Mouse (Mus musculus) gastrocnemius, postnatal 4 days (tissue): Measurements from ENCODE around the gene Obox5. TPM values are rescaled to one million over a fixed set of nuclear protein-coding genes. Genes with fewer than 3 reads are reported as not detected.
"Not testable (repeated sequence)": the region's sequence is repeated elsewhere in the genome, so short reads cannot be mapped to it uniquely, and the experiment has no call there.

Source experiments
- DNase-seq, 2 experiments: peaks; one replicate each; pipeline ENCODE4 v3.0.0; 2021 to 2022; ENCODE audit warnings: low spot score in 2 of 2, mixed read lengths in 2 of 2
- long read RNA-seq, 2 experiments: library from polyadenylated mRNA; stranded (forward); transcript quantifications; one replicate each; pipeline ENCODE4 v2.0.0; 2021
- total RNA-seq, 2 experiments: library from RNA; stranded (reverse); gene quantifications; 2 replicates each; pipeline ENCODE4 v1.2.3; 2021

Obox5 gene
- total RNA-seq = not detected
- long read RNA-seq, experiment 1 = 0 reads
- long read RNA-seq, experiment 2 = 0 reads

DNA sequence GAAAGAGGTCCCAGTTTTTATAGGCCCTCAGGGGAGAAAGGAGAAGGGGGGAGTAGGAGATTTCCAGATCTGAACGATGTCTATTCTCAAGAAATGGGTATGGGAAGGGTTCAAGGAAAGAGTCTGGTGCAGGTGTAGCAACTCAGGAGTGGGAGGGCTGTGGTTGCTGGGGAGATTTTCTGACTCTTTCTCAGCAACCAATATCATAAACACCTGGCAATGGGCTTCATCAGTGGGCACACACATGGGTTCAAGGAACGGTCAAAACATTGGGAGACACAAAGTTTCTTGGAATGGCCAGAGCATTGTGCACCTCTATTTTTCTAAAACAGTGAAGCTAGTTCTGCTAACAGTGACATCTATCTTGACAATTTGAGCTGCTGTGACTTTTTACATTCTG is at the start of gene Obox5:
Obox5 (plus strand) TSS at position 301 of the 400 bp plus-strand sequence.
- not testable (repeated sequence) for DNase-seq

DNA sequence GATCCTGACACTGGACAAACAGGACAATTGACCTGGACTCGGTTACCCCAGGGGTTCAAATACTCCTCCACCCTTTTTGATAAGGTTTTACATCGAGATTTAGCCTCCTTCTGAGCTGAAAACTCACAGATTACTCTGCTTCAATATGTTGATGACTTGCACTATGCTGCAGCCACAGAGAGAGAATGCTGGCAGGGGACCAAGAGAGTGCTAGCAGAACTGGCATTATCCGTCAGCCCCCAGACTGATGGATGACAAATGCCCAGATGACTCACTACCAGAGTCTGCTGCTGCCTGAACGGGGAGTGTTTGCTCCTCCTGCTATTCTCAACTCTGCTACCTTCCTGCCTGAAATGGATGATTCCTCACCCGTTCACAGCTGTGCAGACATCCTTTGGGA is 635 bp upstream of the Obox5 start:
- not testable (repeated sequence) for DNase-seq

Other genes with a start within 250 kb of the Obox5 start
- not detected for gene Obox3, start 110.2 kb upstream of the Obox5 start, total RNA-seq
- gene Obox6, start 89.5 kb downstream of the Obox5 start, total RNA-seq = not detected
- gene Crx, start 129.8 kb downstream of the Obox5 start, total RNA-seq = not detected
- gene Crxos, start 132.5 kb downstream of the Obox5 start, total RNA-seq = not detected
- gene Selenow, start 172.3 kb downstream of the Obox5 start, total RNA-seq = 100 to 1,000 TPM; 440 to 541 TPM
- 100 to 1,000 TPM; 172 to 173 TPM for gene Nop53, start 195.9 kb downstream of the Obox5 start, total RNA-seq
- 100 to 1,000 TPM; 160 to 194 TPM for gene Ehd2, start 217.4 kb downstream of the Obox5 start, total RNA-seq